Mouse (Mus musculus) cortical plate, adult 2 months (tissue): ENCODE results near the gene Dtx2.

Experiments
- CTCF ChIP-seq: fragments of 200-500 bp; IDR thresholded peaks from 2 replicates; pipeline ENCODE4 v1.5.1; 2011; ENCODE audit warnings: mild to moderate bottlenecking, control low read depth, low read length; ENCODE audit not compliant: insufficient read depth; ENCODE audit errors: extremely low read depth
- POLR2A ChIP-seq: fragments of 200-500 bp; IDR thresholded peaks from 2 replicates; pipeline ENCODE4 v1.6.1; 2011; ENCODE audit warnings: mild to moderate bottlenecking, low read length, control low read depth; ENCODE audit not compliant: insufficient read depth; ENCODE audit errors: extremely low read depth

DNA sequence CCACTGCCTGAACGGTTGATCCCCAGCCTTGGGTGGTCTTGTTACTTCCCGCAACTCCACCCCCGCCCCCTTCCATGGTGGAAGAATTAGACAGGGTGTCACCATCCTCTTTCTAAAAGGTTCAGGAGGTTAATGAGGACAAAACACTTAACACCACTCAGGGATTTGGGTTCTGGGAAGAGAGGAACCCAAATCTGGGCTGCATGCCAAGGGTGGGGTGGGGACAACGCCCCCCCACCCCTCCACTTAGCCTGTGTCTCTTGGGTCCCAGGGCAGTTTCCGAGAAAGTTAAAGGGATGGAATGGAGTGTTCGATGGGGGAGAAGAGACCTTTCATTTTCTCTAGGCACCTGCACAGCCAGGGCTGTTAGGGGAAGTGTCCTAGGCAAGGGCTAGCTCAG, 78.5 kb downstream of the Dtx2 start:
- no peak for TF ChIP-seq CTCF
- TF ChIP-seq POLR2A, result no peak
